Mouse (Mus musculus) E14TG2a.4 (cell line): ENCODE results near the gene Dock4.

Source experiments
- H3K27me3 ChIP-seq: 2 replicates; pipeline ENCODE4 v1.6.1; 2014; ENCODE audit warnings: low read length, control low read depth; ENCODE audit not compliant: insufficient read depth
- H3K36me3 ChIP-seq: 2 replicates; pipeline ENCODE4 v1.6.1; 2014; ENCODE audit warnings: low read length, control low read depth; ENCODE audit not compliant: insufficient read depth
- H3K4me1 ChIP-seq: replicated peaks from 2 replicates; pipeline ENCODE4 v1.6.1; 2014; ENCODE audit warnings: low read depth, low read length, control low read depth
- H3K4me3 ChIP-seq: replicated peaks from 2 replicates; pipeline ENCODE4 v1.5.1; 2014; ENCODE audit warnings: mild to moderate bottlenecking, low read length
- H3K9me3 ChIP-seq: 2 replicates; pipeline ENCODE4 v1.6.1; 2014; ENCODE audit warnings: low read length, control low read depth
- CTCF ChIP-seq: conservative IDR thresholded peaks from 2 replicates; pipeline ENCODE4 v1.5.1; 2014; ENCODE audit warnings: low read length
- NANOG ChIP-seq: IDR thresholded peaks from 2 replicates; pipeline ENCODE4 v1.6.1; 2014; ENCODE audit warnings: borderline replicate concordance, low read length, mixed read lengths
- POU5F1 ChIP-seq: IDR thresholded peaks from 2 replicates; pipeline ENCODE4 v1.6.1; 2014; ENCODE audit warnings: low read length, borderline replicate concordance

The Dock4 gene

DNA sequence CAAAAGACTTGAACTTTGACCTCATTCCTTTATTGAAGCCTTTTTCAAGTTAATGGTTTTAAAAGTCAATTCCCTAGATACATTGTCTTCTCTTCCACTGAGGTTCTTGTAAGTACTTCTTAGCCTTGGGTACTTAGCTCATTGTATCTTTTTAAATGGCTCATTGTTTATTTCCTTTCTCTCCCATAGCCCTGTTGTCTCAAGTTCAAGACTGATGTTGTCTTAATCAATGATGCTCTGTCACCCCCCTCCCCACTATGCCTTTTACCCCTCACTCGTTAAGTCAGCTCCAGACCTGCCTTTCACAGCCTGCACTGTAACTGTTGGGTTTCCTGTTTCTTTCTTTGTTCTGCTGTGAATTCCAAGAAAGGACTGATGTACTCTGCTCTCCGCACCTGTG, 154.2 kb downstream of the Dock4 start:
- Histone ChIP-seq H3K4me3 (no peak overlapping the region), H3K27me3 (no peaks in the 10 kb centered on the region), H3K4me1 (peaks cover 28% of the 10 kb centered on the region), H3K9me3 (no peaks in the 10 kb centered on the region), H3K36me3 (no peaks in the 10 kb centered on the region)
- TF ChIP-seq POU5F1 (no peak), NANOG (peak; percentile 84), CTCF (no peak)

DNA sequence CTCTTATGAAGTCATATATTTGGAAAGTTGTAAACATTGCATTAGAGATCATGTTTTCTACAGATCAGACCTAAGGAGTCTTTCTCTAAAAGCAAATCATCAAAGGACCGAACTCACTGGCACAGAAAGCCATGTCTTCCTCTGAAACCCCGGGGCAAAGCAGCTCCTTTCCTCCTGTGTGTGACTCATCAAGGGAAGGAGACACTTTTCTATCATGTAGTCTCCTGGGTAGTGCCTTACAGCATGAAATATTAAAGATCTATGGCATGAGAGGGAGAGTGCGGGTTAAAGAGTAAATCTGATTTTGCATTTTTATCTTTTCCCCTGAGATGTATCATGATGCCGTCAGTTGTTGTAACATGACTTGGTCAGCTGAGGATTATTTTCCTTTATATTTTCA, 159.8 kb downstream of the Dock4 start:
- Histone ChIP-seq H3K4me3 (no peak overlapping the region), H3K36me3 (no peaks in the 10 kb centered on the region), H3K27me3 (no peaks in the 10 kb centered on the region), H3K4me1 (peaks cover 6% of the 10 kb centered on the region), H3K9me3 (no peaks in the 10 kb centered on the region)
- TF ChIP-seq CTCF (no peak), NANOG (no peak), POU5F1 (no peak)

DNA sequence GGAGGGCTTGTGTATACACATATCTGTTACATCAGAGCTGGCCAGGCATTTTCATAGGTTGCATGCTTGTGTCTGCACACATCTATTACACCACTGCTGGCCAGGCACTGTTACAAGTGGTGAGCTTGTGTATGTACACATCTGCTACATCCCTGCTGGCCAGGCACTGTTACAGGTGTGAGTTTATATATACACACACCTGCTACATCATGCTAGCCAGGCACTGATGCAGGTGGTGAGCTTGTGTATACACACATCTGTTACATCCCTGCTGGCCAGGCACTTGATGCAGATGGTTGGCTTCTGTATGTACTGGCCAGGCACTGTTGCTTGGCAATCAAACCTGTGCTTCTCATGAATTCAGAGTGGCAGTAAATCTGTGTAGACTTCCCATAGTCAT, 177.2 kb downstream of the Dock4 start:
- H3K9me3 ChIP-seq: no peaks in the 10 kb centered on the region
- H3K4me3 ChIP-seq: no peak overlapping the region
- no peaks in the 10 kb centered on the region for H3K27me3 ChIP-seq
- no peak for TF ChIP-seq CTCF
- TF ChIP-seq NANOG: no peak
- TF ChIP-seq POU5F1: no peak
- no peaks in the 10 kb centered on the region for H3K4me1 ChIP-seq
- no peaks in the 10 kb centered on the region for H3K36me3 ChIP-seq

DNA sequence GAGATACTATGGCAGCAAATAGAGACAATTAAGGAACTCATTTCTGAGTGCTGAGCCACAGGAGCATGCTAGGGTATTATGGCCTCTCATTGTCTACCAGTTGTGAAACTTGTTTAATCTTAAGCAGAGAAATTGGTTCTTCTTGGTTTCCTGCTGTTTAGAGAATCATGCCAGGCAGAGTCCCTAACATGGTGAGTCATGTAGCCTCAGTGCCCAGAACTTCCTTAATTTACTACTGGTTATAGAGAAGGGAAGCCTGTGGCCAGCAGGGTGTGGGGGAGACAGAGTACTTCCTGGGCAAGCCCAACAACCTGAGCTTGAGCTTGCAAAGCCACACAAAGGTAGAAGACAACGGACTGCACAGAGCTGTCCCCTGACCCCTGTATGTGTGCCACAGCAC, 180.8 kb downstream of the Dock4 start:
- H3K4me3 ChIP-seq: no peak overlapping the region
- no peak for TF ChIP-seq NANOG
- H3K27me3 ChIP-seq: no peaks in the 10 kb centered on the region
- no peaks in the 10 kb centered on the region for H3K36me3 ChIP-seq
- H3K4me1 ChIP-seq: no peaks in the 10 kb centered on the region
- H3K9me3 ChIP-seq: no peaks in the 10 kb centered on the region

GRCm38 (mm10) chr12:40633242-40633641, 187.5 kb downstream of the Dock4 start:
- H3K36me3 ChIP-seq: no peaks in the 10 kb centered on the region
- H3K27me3 ChIP-seq: no peaks in the 10 kb centered on the region
- H3K9me3 ChIP-seq: no peaks in the 10 kb centered on the region
- TF ChIP-seq NANOG (no peak), POU5F1 (no peak), CTCF (no peak)
- no peak overlapping the region for H3K4me3 ChIP-seq
- no peaks in the 10 kb centered on the region for H3K4me1 ChIP-seq

GRCm38 (mm10) chr12:40634169-40634568, 188.4 kb downstream of the Dock4 start:
- no peaks in the 10 kb centered on the region for H3K27me3 ChIP-seq
- no peaks in the 10 kb centered on the region for H3K36me3 ChIP-seq
- H3K4me3 ChIP-seq: no peak overlapping the region
- no peaks in the 10 kb centered on the region for H3K9me3 ChIP-seq
- H3K4me1 ChIP-seq: no peaks in the 10 kb centered on the region
- no peak for TF ChIP-seq NANOG
- no peak for TF ChIP-seq CTCF
- no peak for TF ChIP-seq POU5F1

GRCm38 (mm10) chr12:40635991-40636390, 190.2 kb downstream of the Dock4 start:
- no peaks in the 10 kb centered on the region for H3K36me3 ChIP-seq
- H3K9me3 ChIP-seq: no peaks in the 10 kb centered on the region
- no peak for TF ChIP-seq POU5F1
- no peak for TF ChIP-seq NANOG
- no peak for TF ChIP-seq CTCF
- no peak overlapping the region for H3K4me3 ChIP-seq
- no peaks in the 10 kb centered on the region for H3K27me3 ChIP-seq
- no peaks in the 10 kb centered on the region for H3K4me1 ChIP-seq

DNA sequence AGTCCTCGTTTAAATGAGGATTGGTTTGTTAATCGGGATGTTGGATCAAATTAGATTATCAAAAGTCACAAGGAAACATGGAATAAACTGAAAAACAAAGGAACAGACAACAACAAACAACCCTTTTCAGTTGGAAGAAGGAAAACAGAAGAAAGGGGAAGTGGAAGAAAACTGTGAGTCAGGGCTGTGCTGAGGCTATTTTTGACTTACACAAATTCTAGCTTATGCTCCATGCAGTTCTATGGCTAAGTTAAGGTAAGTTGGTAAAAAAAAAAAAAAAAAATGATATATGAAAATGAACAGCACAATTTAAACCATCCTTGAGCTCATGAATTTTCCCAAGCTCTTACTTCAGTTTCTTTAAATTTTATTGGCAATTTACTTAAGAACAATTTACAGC, 191.7 kb downstream of the Dock4 start:
- H3K36me3 ChIP-seq: no peaks in the 10 kb centered on the region
- H3K4me3 ChIP-seq: no peak overlapping the region
- H3K27me3 ChIP-seq: no peaks in the 10 kb centered on the region

GRCm38 (mm10) chr12:40645869-40646268, 200.1 kb downstream of the Dock4 start:
- no peaks in the 10 kb centered on the region for H3K36me3 ChIP-seq
- no peaks in the 10 kb centered on the region for H3K4me1 ChIP-seq
- H3K4me3 ChIP-seq: no peak overlapping the region
- H3K9me3 ChIP-seq: no peaks in the 10 kb centered on the region
- no peak for TF ChIP-seq CTCF
- no peak for TF ChIP-seq POU5F1
- TF ChIP-seq NANOG: no peak
- no peaks in the 10 kb centered on the region for H3K27me3 ChIP-seq

More for the DNA sequence above, 191.7 kb downstream of the Dock4 start:
- H3K4me1 ChIP-seq: no peaks in the 10 kb centered on the region
- H3K9me3 ChIP-seq: no peaks in the 10 kb centered on the region
- TF ChIP-seq CTCF (no peak), NANOG (no peak), POU5F1 (no peak)

DNA sequence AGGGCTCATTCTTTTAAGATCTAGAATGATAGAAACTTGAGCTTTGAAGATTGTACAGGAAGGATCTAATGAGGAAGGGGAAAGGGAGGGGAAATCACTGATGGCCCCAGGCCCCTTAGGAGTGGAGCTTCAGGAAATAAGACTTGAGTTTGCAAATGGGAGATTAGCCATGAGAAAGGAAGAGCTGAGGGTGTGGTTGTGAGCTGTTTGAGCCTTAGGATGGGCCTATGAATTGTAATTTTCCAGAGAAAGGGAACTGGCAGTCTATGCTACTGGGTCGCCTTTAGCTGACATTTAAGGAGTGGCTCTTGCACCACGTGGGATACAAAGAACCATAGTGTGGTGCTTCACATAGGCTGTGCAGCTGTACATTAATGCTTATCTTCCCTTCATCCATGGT, 208.6 kb downstream of the Dock4 start:
- Histone ChIP-seq H3K4me3 (no peak overlapping the region), H3K36me3 (no peaks in the 10 kb centered on the region), H3K9me3 (no peaks in the 10 kb centered on the region), H3K4me1 (peaks cover 37% of the 10 kb centered on the region), H3K27me3 (no peaks in the 10 kb centered on the region)
- TF ChIP-seq NANOG (peak; percentile 77; the same call in 1 of the 2 replicates), CTCF (no peak), POU5F1 (no peak)
